ENCODE assay signal across 12 mouse cellular contexts in the genomic region with DNA sequence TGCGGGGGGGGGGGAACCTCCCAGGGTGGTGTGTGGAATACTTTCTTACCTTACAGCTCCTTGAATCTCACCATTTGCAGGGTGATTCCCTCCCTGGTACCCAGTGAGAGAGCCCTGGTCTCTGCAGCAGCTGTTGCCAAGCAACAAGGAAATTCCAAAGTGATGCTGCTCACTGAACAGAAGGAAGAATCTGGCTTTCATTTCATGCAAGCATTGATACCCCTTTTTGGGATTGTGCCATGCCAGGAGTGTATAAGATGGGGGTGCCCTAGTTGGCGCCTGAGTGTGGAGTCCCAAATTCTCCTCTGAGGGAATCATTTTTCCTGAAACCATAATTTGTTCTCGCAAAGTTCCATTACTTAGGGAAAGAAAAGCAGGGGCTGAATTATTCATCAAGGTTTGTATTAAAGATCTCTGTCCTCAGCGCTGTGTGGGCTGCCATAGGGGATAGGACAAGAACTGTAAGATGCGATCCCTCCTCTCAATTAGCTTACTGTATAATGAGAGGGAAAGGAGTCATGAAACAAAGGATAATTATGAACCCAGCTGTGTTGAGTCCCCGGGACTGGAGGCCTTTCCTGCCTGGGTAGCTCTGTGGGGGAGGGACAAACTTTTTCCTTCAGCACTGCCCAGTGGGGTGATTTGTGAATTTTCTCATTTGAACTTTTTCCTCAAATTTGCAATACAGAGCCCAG.
DNase-seq lines count a peak whose midpoint lies in the region; ATAC-seq lines count a peak whose summit lies in the region.
"Had no signal": no experiment of that assay in that cellular context is flagged by ENCODE, and none has a peak within 500 bp of the region (broad histone marks: within the 10 kb centered on the region; RNA-seq: fewer than 3 reads in every experiment).

No protein-coding gene starts in this region.

- H3K27ac ChIP-seq in kidney, embryonic 15.5 days = no peak overlapping the region; the same call in 1 of the 2 replicates
- peak overlapping the region; percentile 77 for H3K27ac ChIP-seq in hindbrain, embryonic 13.5 days
- H3K27ac ChIP-seq: neural tube, embryonic 12.5 days had no signal

- no peaks in the 10 kb centered on the region for H3K9me3 ChIP-seq in kidney, embryonic 15.5 days (replicated peaks)
- H3K9me3 ChIP-seq in hindbrain, embryonic 13.5 days = no peaks in the 10 kb centered on the region
- H3K9me3 ChIP-seq: neural tube, embryonic 12.5 days had no signal

- H3K4me3 ChIP-seq in kidney, embryonic 15.5 days (replicated peaks) = no peak overlapping the region
- no peak overlapping the region for H3K4me3 ChIP-seq in hindbrain, embryonic 13.5 days
- H3K4me3 ChIP-seq: neural tube, embryonic 12.5 days had no signal

- no peak overlapping the region for H3K9ac ChIP-seq in kidney, embryonic 15.5 days
- no peak overlapping the region for H3K9ac ChIP-seq in hindbrain, embryonic 13.5 days
- H3K9ac ChIP-seq: liver, postnatal 0 days; neural tube, embryonic 12.5 days had no signal

- ATAC-seq in kidney, embryonic 15.5 days (replicated peaks; ENCODE audit: low FRiP score) = peak; percentile 54; the same call in 1 of the 2 replicates
- ATAC-seq in hindbrain, embryonic 13.5 days (ENCODE audit: low FRiP score) = peak; percentile 88
- no peak for ATAC-seq in erythroblast, adult 5-6 weeks (replicated peaks; ENCODE audit: low FRiP score, poor library complexity, severe bottlenecking)
- ATAC-seq: liver, postnatal 0 days had no signal

- no peaks in the 10 kb centered on the region for H3K27me3 ChIP-seq in kidney, embryonic 15.5 days
- no peaks in the 10 kb centered on the region for H3K27me3 ChIP-seq in hindbrain, embryonic 13.5 days
- H3K27me3 ChIP-seq: CH12.LX; neural tube, embryonic 12.5 days had no signal

- H3K4me2 ChIP-seq in kidney, embryonic 15.5 days = no peak overlapping the region
- peak overlapping the region; percentile 18; the same call in 1 of the 2 replicates for H3K4me2 ChIP-seq in hindbrain, embryonic 13.5 days
- H3K4me2 ChIP-seq: neural tube, embryonic 12.5 days had no signal

- intact Hi-C loops in left cerebral cortex, postnatal 14 days (cut with DNase I) = loop anchor here (2.0 kb wide), 1 partner anchor 162 kb away; no protein-coding TSS in a partner anchor

- 83% methylated on average over 6 of the region's 6 CpGs for WGBS in kidney, embryonic 15.5 days
- WGBS in hindbrain, embryonic 13.5 days = 51% methylated on average over 6 of the region's 6 CpGs

- peaks cover 17% of the 10 kb centered on the region for H3K4me1 ChIP-seq in kidney, embryonic 15.5 days
- peaks cover 34% of the 10 kb centered on the region for H3K4me1 ChIP-seq in hindbrain, embryonic 13.5 days (replicated peaks)

- DNase-seq in kidney, postnatal 10 days = no peak
- peak; percentile 70 to 83 for DNase-seq in left cerebral cortex, postnatal 14 days (ENCODE audit: low spot score in 2 of 2)
- DNase-seq in right cerebral cortex, postnatal 25 days = peak; percentile 29
- DNase-seq in kidney, adult 11 months = no peak
- no peak for DNase-seq in spleen, postnatal 4 days (ENCODE audit: low spot score in 2 of 2)
- DNase-seq: kidney, postnatal 14 days; liver, postnatal 0 days had no signal

- H3K36me3 ChIP-seq in kidney, embryonic 15.5 days = peaks cover 85% of the 10 kb centered on the region
- no peaks in the 10 kb centered on the region for H3K36me3 ChIP-seq in hindbrain, embryonic 13.5 days

Comparison
In these comparisons a context has a peak if more than half of its experiments do, and no peak if none do; other contexts are left out.
1. DNase-seq: peak in left cerebral cortex, postnatal 14 days (2 of 2) and right cerebral cortex, postnatal 25 days (single experiment); none in kidney, postnatal 10 days (single experiment), kidney, adult 11 months (single experiment) and spleen, postnatal 4 days (0 of 2).